Mouse (Mus musculus) skeletal muscle tissue, adult 2 months (tissue): ENCODE results near the gene Smim26.

ENCODE experiments used
- DNase-seq: peaks from one replicate; pipeline ENCODE4 v3.0.0-alpha.2; 2012; ENCODE audit warnings: low read depth, low spot score

Gene Smim26

GRCm38 (mm10) chr2:144635644-144636320 is 41.9 kb downstream of the Smim26 start:
- peak; percentile 25 for DNase-seq

GRCm38 (mm10) chr2:144637204-144637603 is 43.4 kb downstream of the Smim26 start:
- no peak for DNase-seq

GRCm38 (mm10) chr2:144637671-144638395 is 44.0 kb downstream of the Smim26 start:
- no peak for DNase-seq

GRCm38 (mm10) chr2:144638719-144639118 is 44.9 kb downstream of the Smim26 start:
- DNase-seq = no peak

GRCm38 (mm10) chr2:144640101-144640500 is 46.2 kb downstream of the Smim26 start:
- no peak for DNase-seq

GRCm38 (mm10) chr2:144641991-144642390 is 48.1 kb downstream of the Smim26 start:
- DNase-seq = peak; percentile 24
